Mouse (Mus musculus) embryo, embryonic 11 days (tissue): ENCODE data around the gene Sub1.

Source experiments
- DNase-seq: peaks from one replicate; pipeline ENCODE4 v3.0.0-alpha.2; 2015

Gene Sub1

GRCm38 (mm10) chr15:11996883-11997282 lies at the start of gene Sub1:
Sub1 (minus strand) TSS chr15:11996983.
- no peak for DNase-seq

DNA sequence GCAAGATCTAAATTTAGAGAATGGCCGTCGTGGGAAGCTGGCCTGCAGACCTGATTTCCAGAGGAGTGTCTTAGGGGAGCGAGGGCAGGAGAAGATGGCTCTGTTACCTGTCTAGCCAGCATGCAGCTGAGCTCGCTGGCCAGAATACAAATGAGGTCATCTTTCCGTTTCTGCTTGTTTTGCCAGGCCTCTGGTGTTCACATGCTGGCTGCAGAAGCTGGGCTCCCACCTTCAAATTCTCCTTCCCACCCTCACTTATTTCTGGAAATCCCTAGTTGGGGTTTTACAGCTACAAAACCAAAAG lies 43.6 kb upstream of the Sub1 start:
- no peak for DNase-seq

- no peak for DNase-seq
Measured at GRCm38 (mm10) chr15:12039671-12040406, 43.1 kb upstream of the Sub1 start.

GRCm38 (mm10) chr15:12039256-12039655 lies 42.5 kb upstream of the Sub1 start:
- no peak for DNase-seq

GRCm38 (mm10) chr15:12037866-12038625 lies 41.3 kb upstream of the Sub1 start:
- DNase-seq = peak; percentile 30

GRCm38 (mm10) chr15:12037217-12037616 lies 40.4 kb upstream of the Sub1 start:
- DNase-seq = no peak

DNA sequence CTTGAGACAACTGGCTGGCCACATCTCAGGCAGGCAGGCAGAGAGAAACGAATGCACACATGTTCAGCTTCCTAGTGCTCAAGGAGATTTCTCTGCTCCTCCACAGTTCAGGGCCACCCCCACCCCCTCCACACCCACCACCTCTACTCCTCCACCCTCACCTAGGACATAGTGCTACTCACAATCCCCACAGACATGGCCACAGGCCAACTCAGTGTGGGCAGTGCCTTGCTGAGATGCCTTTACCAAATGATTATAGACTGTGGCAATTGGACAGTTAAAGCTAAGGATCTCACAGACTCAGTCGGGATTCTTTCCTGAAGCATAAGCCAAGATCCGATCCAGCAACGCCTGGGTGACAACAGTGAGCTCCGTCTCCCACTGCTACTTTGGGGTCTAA lies 39.9 kb upstream of the Sub1 start:
- no peak for DNase-seq

DNA sequence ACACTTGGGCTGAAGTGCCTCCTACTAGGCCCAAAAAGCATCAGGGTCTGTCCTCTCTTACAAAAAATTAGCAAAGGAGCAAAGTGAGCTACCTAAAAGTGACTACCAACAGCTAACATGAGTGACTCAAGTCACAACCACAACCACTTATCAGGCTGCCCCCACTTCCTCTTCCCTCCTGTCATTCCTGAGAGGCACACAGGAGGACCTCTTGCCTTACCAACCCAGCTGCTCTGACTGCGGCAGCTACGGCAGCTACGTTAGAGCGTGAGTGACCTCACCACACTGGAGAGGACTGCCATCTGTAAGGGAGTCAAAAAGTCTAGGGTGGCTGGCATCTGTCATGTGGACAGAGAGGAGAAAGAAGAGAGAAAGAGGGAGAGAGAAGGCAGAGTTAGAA lies 37.5 kb upstream of the Sub1 start:
- DNase-seq = no peak

- no peak for DNase-seq
Measured at GRCm38 (mm10) chr15:12033155-12033554, 36.4 kb upstream of the Sub1 start.

- DNase-seq = no peak
Measured at GRCm38 (mm10) chr15:12032512-12032911, 35.7 kb upstream of the Sub1 start.

GRCm38 (mm10) chr15:12031861-12032260 lies 35.1 kb upstream of the Sub1 start:
- no peak for DNase-seq

GRCm38 (mm10) chr15:12030221-12030620 lies 33.4 kb upstream of the Sub1 start:
- no peak for DNase-seq

DNA sequence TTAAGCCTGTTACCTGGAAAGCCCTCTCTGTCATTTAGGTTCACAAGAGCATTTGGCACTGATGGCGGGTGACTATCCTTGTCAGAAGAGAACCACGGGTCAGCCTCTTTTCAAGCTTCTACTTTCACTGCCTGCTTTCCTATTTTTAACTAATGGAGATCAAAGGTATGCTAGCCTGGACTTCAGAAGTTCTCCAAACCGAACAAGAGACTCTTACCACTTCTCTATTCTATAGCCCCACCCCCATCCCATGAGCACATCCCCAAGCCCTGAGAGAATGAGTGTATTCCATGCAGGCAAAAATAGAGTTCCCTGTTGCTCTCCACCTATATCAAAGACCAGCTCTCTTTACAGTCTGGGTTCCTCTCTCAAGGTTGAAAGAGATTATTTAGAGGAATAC lies 31.0 kb upstream of the Sub1 start:
- DNase-seq = no peak

GRCm38 (mm10) chr15:12026932-12027450 lies 30.2 kb upstream of the Sub1 start:
- no peak for DNase-seq

DNA sequence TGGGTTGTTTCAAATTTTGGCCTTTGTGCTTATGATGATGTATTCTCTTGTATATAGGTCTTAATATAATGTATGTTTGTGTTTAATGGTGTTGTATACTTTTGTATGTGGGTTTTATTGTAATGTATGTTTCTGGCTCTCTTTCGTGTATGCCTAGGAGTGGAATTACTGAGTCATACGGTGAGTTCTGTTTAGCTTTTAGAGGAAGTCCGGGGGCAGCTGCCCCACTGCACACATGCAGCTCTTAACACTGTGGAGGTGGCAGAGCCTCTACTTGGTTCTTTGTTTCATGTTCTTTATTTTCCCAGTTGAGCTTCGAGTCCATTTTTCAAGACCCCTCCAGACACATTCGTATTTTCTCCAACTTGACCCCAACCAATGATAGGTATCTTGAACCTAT lies 29.2 kb upstream of the Sub1 start:
- no peak for DNase-seq

DNA sequence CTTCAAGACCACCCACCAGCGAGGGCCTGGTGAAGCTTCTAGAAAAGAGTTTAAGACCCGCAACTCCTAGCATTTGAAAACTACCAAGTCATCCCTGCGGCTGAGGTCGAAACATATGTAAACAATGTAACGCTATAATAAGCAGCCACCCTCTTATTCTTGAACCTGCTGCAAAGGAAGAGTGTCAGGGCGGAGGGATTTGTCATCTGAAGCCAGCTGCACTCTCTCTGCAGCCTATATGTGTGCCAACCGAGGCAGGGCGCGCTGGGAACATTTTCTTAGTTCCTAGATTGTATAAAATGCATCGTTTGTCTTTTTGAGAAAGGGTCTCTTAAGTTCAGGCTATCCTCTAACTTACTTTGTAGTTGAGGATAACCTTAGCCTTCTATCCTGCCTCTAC lies 28.6 kb upstream of the Sub1 start:
- DNase-seq = no peak

GRCm38 (mm10) chr15:12024791-12025268 lies 28.0 kb upstream of the Sub1 start:
- no peak for DNase-seq

GRCm38 (mm10) chr15:12019443-12019842 lies 22.7 kb upstream of the Sub1 start:
- no peak for DNase-seq

DNA sequence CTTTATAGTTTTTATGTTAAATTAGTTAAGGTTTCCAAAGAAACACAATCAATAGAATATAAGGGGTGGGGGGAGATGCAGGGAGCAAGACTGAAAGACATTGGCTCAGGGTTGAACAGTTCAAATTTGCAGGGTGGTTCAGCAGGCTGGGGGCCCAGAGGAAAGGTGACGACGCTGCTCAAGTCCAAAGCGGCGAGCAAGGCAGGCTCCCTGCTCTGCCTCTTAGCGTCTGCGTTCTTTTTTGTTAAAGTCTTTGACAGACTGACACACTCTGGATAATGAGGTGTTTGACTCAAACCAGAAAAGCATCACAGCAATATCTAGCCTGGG lies 21.6 kb upstream of the Sub1 start:
- no peak for DNase-seq

DNA sequence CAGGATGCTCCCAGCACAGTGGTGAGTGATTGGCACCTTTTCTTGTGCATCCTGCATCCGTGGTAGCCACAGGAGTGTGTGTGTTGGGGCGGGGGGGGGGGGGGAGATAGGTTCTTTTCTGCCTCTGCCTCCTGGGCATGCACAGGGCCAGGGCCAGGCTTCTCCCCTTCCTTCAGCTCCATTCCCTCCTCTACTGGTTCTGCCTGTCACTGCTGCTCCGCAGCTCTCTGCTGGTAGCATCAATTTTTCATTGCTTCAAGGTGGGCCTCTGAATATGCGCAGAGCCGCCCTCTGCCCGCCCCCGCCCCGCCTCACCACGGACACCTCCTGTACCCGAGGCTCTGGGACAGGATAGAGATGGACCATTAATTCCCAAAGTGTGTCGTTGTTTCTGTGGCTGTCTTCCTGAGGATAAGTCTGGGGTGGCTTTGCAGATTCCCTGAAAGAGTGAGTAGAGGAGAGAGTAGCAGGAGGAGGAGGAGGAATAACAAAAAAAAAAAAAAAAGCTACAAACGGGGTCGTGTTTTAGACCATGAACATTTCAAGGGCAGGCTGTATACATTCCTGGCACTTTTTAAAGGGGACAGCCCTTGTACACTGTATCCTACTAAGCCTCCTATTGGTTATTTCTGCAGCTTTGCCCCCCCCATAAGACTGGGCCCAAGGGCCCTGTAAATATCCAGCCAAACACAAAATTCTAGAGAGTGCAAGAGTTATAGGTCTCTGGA lies 21.1 kb upstream of the Sub1 start:
- DNase-seq = no peak

GRCm38 (mm10) chr15:12014197-12014905 lies 17.6 kb upstream of the Sub1 start:
- no peak for DNase-seq

- no peak for DNase-seq
Measured at GRCm38 (mm10) chr15:12013532-12014196, 16.9 kb upstream of the Sub1 start.
